ENCODE assay signal across 22 mouse cellular contexts in genomic region chr2:128611178-128611577, GRCm38 (mm10). TPM values are rescaled to one million over a fixed set of nuclear protein-coding genes. Genes with fewer than 3 reads are reported as not detected.
DNase-seq lines count a peak whose midpoint lies in the region; ATAC-seq and TF ChIP-seq lines count a peak whose summit lies in the region.
"Had no signal": no experiment of that assay in that cellular context is flagged by ENCODE, and none has a peak within 500 bp of the region (broad histone marks: within the 10 kb centered on the region; RNA-seq: fewer than 3 reads in every experiment).

No protein-coding gene starts in this region.

- no peaks in the 10 kb centered on the region for H3K4me1 ChIP-seq in intestine, embryonic 14.5 days (replicated peaks; ENCODE audit: control insufficient read depth, insufficient read depth, low read length)
- 0 out of 2 replicates have a peak, but pooled peaks cover 3% of the 10 kb centered on the region for H3K4me1 ChIP-seq in intestine, postnatal 0 days (replicated peaks; ENCODE audit: control insufficient read depth, insufficient read depth, low read length)
- peaks cover 4% of the 10 kb centered on the region; the same call in 1 of the 2 replicates for H3K4me1 ChIP-seq in liver, embryonic 13.5 days (replicated peaks)
- H3K4me1 ChIP-seq: embryonic facial prominence, embryonic 12.5 days; forebrain, embryonic 15.5 days; heart, embryonic 10.5 days; heart, embryonic 15.5 days had no signal

- H3K9ac ChIP-seq in intestine, embryonic 14.5 days (ENCODE audit: low read length): no peak overlapping the region
- H3K9ac ChIP-seq in intestine, postnatal 0 days (ENCODE audit: low read depth, low read length): no peak overlapping the region
- no peak overlapping the region for H3K9ac ChIP-seq in liver, embryonic 13.5 days
- H3K9ac ChIP-seq: embryonic facial prominence, embryonic 12.5 days; forebrain, embryonic 15.5 days; heart, embryonic 15.5 days had no signal

- 94% methylated on average over 8 of the region's 8 CpGs for whole genome bisulfite sequencing in intestine, embryonic 14.5 days
- WGBS in intestine, postnatal 0 days: 94% methylated on average over 8 of the region's 8 CpGs
- WGBS in liver, embryonic 13.5 days (ENCODE audit: insufficient replicate concordance): 83% methylated on average over 8 of the region's 8 CpGs

- DNase-seq in intestine, embryonic 14.5 days (ENCODE audit: low spot score): peak; percentile 27
- peak; percentile 9 for DNase-seq in lung, postnatal 14 days
- no peak for DNase-seq in lung, postnatal 4 days
- no peak for DNase-seq in liver, embryonic 13.5 days
- peak; percentile 46 for DNase-seq in lung, postnatal 36 days
- no peak for DNase-seq in ovary, postnatal 36 days (ENCODE audit: low spot score)
- DNase-seq: adrenal gland, postnatal 10 days; cerebellum, adult 11 months; cerebellum, adult 8-10 months; cerebellum, postnatal 14 days; gastrocnemius, postnatal 36 days; heart, adult 18-20 months; heart, postnatal 14 days had no signal

- no peak for TF ChIP-seq CTCF in intestine, postnatal 0 days (IDR thresholded peaks at IDR 0.05; ENCODE audit: low read depth)

- no peak overlapping the region for H3K4me2 ChIP-seq in intestine, embryonic 14.5 days (ENCODE audit: low read length)
- H3K4me2 ChIP-seq in intestine, postnatal 0 days (replicated peaks; ENCODE audit: low read depth): no peak overlapping the region
- no peak overlapping the region for H3K4me2 ChIP-seq in liver, embryonic 13.5 days
- H3K4me2 ChIP-seq: embryonic facial prominence, embryonic 12.5 days; forebrain, embryonic 15.5 days; heart, embryonic 15.5 days had no signal

- no peak overlapping the region for H3K27ac ChIP-seq in intestine, embryonic 14.5 days (ENCODE audit: low read depth)
- no peak overlapping the region; the same call in 1 of the 2 replicates for H3K27ac ChIP-seq in intestine, postnatal 0 days (ENCODE audit: low read depth, low read length)
- peak overlapping the region; percentile 71 for H3K27ac ChIP-seq in liver, embryonic 13.5 days
- H3K27ac ChIP-seq: embryonic facial prominence, embryonic 12.5 days; forebrain, embryonic 15.5 days; heart, embryonic 10.5 days; heart, embryonic 15.5 days had no signal

- H3K27me3 ChIP-seq in intestine, embryonic 14.5 days (replicated peaks; ENCODE audit: control insufficient read depth, insufficient read depth, low read length): no peaks in the 10 kb centered on the region
- no peaks in the 10 kb centered on the region for H3K27me3 ChIP-seq in intestine, postnatal 0 days (replicated peaks; ENCODE audit: control insufficient read depth, insufficient read depth, low read length)
- H3K27me3 ChIP-seq in liver, embryonic 13.5 days: no peaks in the 10 kb centered on the region
- H3K27me3 ChIP-seq: embryonic facial prominence, embryonic 12.5 days; forebrain, embryonic 15.5 days; heart, embryonic 15.5 days had no signal

- H3K9me3 ChIP-seq in intestine, embryonic 14.5 days (ENCODE audit: control insufficient read depth, low read length): no peaks in the 10 kb centered on the region
- peaks cover 6% of the 10 kb centered on the region; the same call in 1 of the 2 replicates for H3K9me3 ChIP-seq in intestine, postnatal 0 days (ENCODE audit: control insufficient read depth)
- no peaks in the 10 kb centered on the region for H3K9me3 ChIP-seq in liver, embryonic 13.5 days (replicated peaks)
- H3K9me3 ChIP-seq: embryonic facial prominence, embryonic 12.5 days; heart, embryonic 10.5 days had no signal

- no peak overlapping the region for H3K4me3 ChIP-seq in intestine, embryonic 14.5 days (ENCODE audit: low read depth, low read length)
- H3K4me3 ChIP-seq in intestine, postnatal 0 days (ENCODE audit: low read depth, low read length): no peak overlapping the region
- no peak overlapping the region for H3K4me3 ChIP-seq in liver, embryonic 13.5 days (replicated peaks)
- H3K4me3 ChIP-seq: embryonic facial prominence, embryonic 12.5 days; forebrain, embryonic 15.5 days; heart, embryonic 10.5 days; heart, embryonic 15.5 days had no signal

- peaks cover 60% of the 10 kb centered on the region for H3K36me3 ChIP-seq in intestine, embryonic 14.5 days (ENCODE audit: control insufficient read depth, insufficient read depth, low read length)
- H3K36me3 ChIP-seq in intestine, postnatal 0 days (ENCODE audit: control insufficient read depth, insufficient read depth): peaks cover 32% of the 10 kb centered on the region
- H3K36me3 ChIP-seq in liver, embryonic 13.5 days: peaks cover 55% of the 10 kb centered on the region

- no peak for ATAC-seq in intestine, embryonic 14.5 days (replicated peaks; ENCODE audit: low FRiP score, low TSS enrichment, low read depth)
- no peak for ATAC-seq in intestine, postnatal 0 days
- ATAC-seq in liver, embryonic 13.5 days (ENCODE audit: low read depth): no peak
- ATAC-seq: forebrain, embryonic 15.5 days had no signal

RNA-seq across cellular contexts. Expression of gene Spdye4c, which starts 20.2 kb away (rescaled TPM):
- polyA plus RNA-seq in intestine, embryonic 14.5 days (2014; fragmentation: Nextera tagmentation; extraction: Ambion mirVana): not detected in 2 replicates
- polyA plus RNA-seq in intestine, postnatal 0 days (2015; fragmentation: Nextera tagmentation; extraction: Ambion mirVana): not detected in 2 replicates
- polyA plus RNA-seq in liver, embryonic 13.5 days (2015; fragmentation: Nextera tagmentation; extraction: Ambion mirVana): not detected in 2 replicates
- polyA plus RNA-seq: brain, embryonic 14.5 days; C2C12; cortical plate, adult 2 months; embryonic facial prominence, embryonic 12.5 days; forebrain, embryonic 11.5 days; forebrain, embryonic 15.5 days; heart, embryonic 10.5 days; heart, embryonic 15.5 days had no signal

Comparison
In these comparisons a context has a peak if more than half of its experiments do, and no peak if none do; other contexts are left out.
1. DNase-seq: peak in intestine, embryonic 14.5 days (single experiment), lung, postnatal 14 days (single experiment) and lung, postnatal 36 days (single experiment); none in lung, postnatal 4 days (0 of 2), liver, embryonic 13.5 days (single experiment) and ovary, postnatal 36 days (single experiment).